Mouse (Mus musculus) adrenal gland, adult 2 months (tissue): ENCODE measurements around the gene Olfr711. TPM values are rescaled to one million over a fixed set of nuclear protein-coding genes. Genes with fewer than 3 reads are reported as not detected.
"Not testable (repeated sequence)": the region's sequence is repeated elsewhere in the genome, so short reads cannot be mapped to it uniquely, and the experiment has no call there.

ENCODE experiments used
- DNase-seq: peaks from one replicate; pipeline ENCODE4 v3.0.0; 2021
- long read RNA-seq: library from polyadenylated mRNA; stranded (forward); transcript quantifications from one replicate; pipeline ENCODE4 v2.0.0, GENCODE M21; 2021
- polyA plus RNA-seq: library from polyadenylated mRNA; depleted of rRNA; stranded (reverse); fragments of >200 nt; gene quantifications from 2 replicates; pipeline ENCODE4 v1.2.3, GENCODE M21; 2012; rRNA removed
- total RNA-seq, 2 experiments: library from RNA; stranded (reverse); gene quantifications; 2 replicates each; pipeline ENCODE4 v1.2.3; 2021

Olfr711 gene
- total RNA-seq = not detected
- polyA plus RNA-seq = not detected in 2 replicates
- long read RNA-seq = 0 reads

GRCm38 (mm10) chr7:106975353-106975752 lies at the start of gene Olfr711:
Gene Olfr711, minus strand, starts transcription at chr7:106975453.
- no peak for DNase-seq

GRCm38 (mm10) chr7:107005972-107006371 lies 30.7 kb upstream of the Olfr711 start, which contains the start of gene Olfr2:
Gene Olfr2, minus strand, starts transcription at chr7:107006072.
- no peak for DNase-seq

- no peak for DNase-seq
Observed at GRCm38 (mm10) chr7:107004169-107004568, 28.9 kb upstream of the Olfr711 start.

- no peak for DNase-seq
Observed at GRCm38 (mm10) chr7:107000798-107001197, 25.5 kb upstream of the Olfr711 start.

GRCm38 (mm10) chr7:106985236-106985635 lies 10.0 kb upstream of the Olfr711 start:
- DNase-seq = no peak

- not testable (repeated sequence) for DNase-seq
Observed at GRCm38 (mm10) chr7:106967503-106967902, 7.8 kb downstream of the Olfr711 start.

GRCm38 (mm10) chr7:106963837-106964236 lies 11.4 kb downstream of the Olfr711 start, which contains the start of gene Olfr6:
Gene Olfr6, minus strand, starts transcription at chr7:106963937.
- DNase-seq = no peak

GRCm38 (mm10) chr7:106948212-106948611 lies 27.0 kb downstream of the Olfr711 start, which contains the start of gene Olfr710:
Gene Olfr710, minus strand, starts transcription at chr7:106948312.
- no peak for DNase-seq

GRCm38 (mm10) chr7:106932119-106932518 lies 43.1 kb downstream of the Olfr711 start, which contains the start of gene Olfr709-ps1:
Gene Olfr709-ps1, minus strand, starts transcription at chr7:106932219.
- no peak for DNase-seq

- DNase-seq = not testable (repeated sequence)
Observed at GRCm38 (mm10) chr7:106920961-106921360, 54.3 kb downstream of the Olfr711 start.

Other genes with a start within 250 kb of the Olfr711 start
- gene Olfr697, start 233.0 kb downstream of the Olfr711 start, total RNA-seq = not detected
- not detected in 2 replicates for gene Olfr697, start 233.0 kb downstream of the Olfr711 start, polyA plus RNA-seq
- gene Olfr698, start 220.1 kb downstream of the Olfr711 start, total RNA-seq = not detected
- not detected in 2 replicates for gene Olfr698, start 220.1 kb downstream of the Olfr711 start, polyA plus RNA-seq
- gene Olfr699, start 182.3 kb downstream of the Olfr711 start, total RNA-seq = not detected
- not detected in 2 replicates for gene Olfr699, start 182.3 kb downstream of the Olfr711 start, polyA plus RNA-seq
- not detected for gene Olfr700, start 166.6 kb downstream of the Olfr711 start, total RNA-seq
- gene Olfr700, start 166.6 kb downstream of the Olfr711 start, polyA plus RNA-seq = not detected in 2 replicates
- gene Olfr701, start 161.3 kb downstream of the Olfr711 start, total RNA-seq = not detected
- gene Olfr701, start 161.3 kb downstream of the Olfr711 start, polyA plus RNA-seq = not detected in 2 replicates
- not detected for gene Olfr702, start 141.6 kb downstream of the Olfr711 start, total RNA-seq
- not detected in 2 replicates for gene Olfr702, start 141.6 kb downstream of the Olfr711 start, polyA plus RNA-seq
- not detected for gene Olfr703, start 132.1 kb downstream of the Olfr711 start, total RNA-seq
- gene Olfr703, start 132.1 kb downstream of the Olfr711 start, polyA plus RNA-seq = not detected in 2 replicates
- not detected for gene Olfr704, start 112.3 kb downstream of the Olfr711 start, total RNA-seq
- gene Olfr704, start 112.3 kb downstream of the Olfr711 start, polyA plus RNA-seq = not detected in 2 replicates
- not detected for gene Olfr705, start 98.6 kb downstream of the Olfr711 start, total RNA-seq
- not detected in 2 replicates for gene Olfr705, start 98.6 kb downstream of the Olfr711 start, polyA plus RNA-seq
- not detected for gene Olfr706, start 87.3 kb downstream of the Olfr711 start, total RNA-seq
- gene Olfr706, start 87.3 kb downstream of the Olfr711 start, polyA plus RNA-seq = not detected in 2 replicates
- gene Olfr707, start 74.2 kb downstream of the Olfr711 start, total RNA-seq = not detected
- not detected in 2 replicates for gene Olfr707, start 74.2 kb downstream of the Olfr711 start, polyA plus RNA-seq
- gene Olfr1532-ps1, start 67.5 kb downstream of the Olfr711 start, total RNA-seq = not detected
- not detected in 2 replicates for gene Olfr1532-ps1, start 67.5 kb downstream of the Olfr711 start, polyA plus RNA-seq
- under 1 TPM; 0.07 to 0.09 TPM for gene Olfr709-ps1, start 43.2 kb downstream of the Olfr711 start, total RNA-seq
- not detected in 2 replicates for gene Olfr709-ps1, start 43.2 kb downstream of the Olfr711 start, polyA plus RNA-seq
- not detected for gene Olfr710, start 27.1 kb downstream of the Olfr711 start, total RNA-seq
- not detected in 2 replicates for gene Olfr710, start 27.1 kb downstream of the Olfr711 start, polyA plus RNA-seq
- not detected for gene Olfr6, start 11.5 kb downstream of the Olfr711 start, total RNA-seq
- not detected in 2 replicates for gene Olfr6, start 11.5 kb downstream of the Olfr711 start, polyA plus RNA-seq
- gene Olfr2, start 30.6 kb upstream of the Olfr711 start, total RNA-seq = not detected
- gene Olfr2, start 30.6 kb upstream of the Olfr711 start, polyA plus RNA-seq = not detected in 2 replicates
- gene Olfr713, start 55.7 kb upstream of the Olfr711 start, total RNA-seq = not detected
- not detected in 2 replicates for gene Olfr713, start 55.7 kb upstream of the Olfr711 start, polyA plus RNA-seq
- gene Olfr714, start 95.5 kb upstream of the Olfr711 start, total RNA-seq = not detected
- not detected in 2 replicates for gene Olfr714, start 95.5 kb upstream of the Olfr711 start, polyA plus RNA-seq
- not detected for gene Olfr17, start 117.8 kb upstream of the Olfr711 start, total RNA-seq
- gene Olfr17, start 117.8 kb upstream of the Olfr711 start, polyA plus RNA-seq = not detected in 2 replicates
- not detected for gene Olfr715b, start 134.9 kb upstream of the Olfr711 start, total RNA-seq
- not detected in 2 replicates for gene Olfr715b, start 134.9 kb upstream of the Olfr711 start, polyA plus RNA-seq
- gene Olfr715, start 155.6 kb upstream of the Olfr711 start, total RNA-seq = not detected
- gene Olfr715, start 155.6 kb upstream of the Olfr711 start, polyA plus RNA-seq = not detected in 2 replicates
- not detected for gene Olfr716, start 162.9 kb upstream of the Olfr711 start, total RNA-seq
- not detected in 2 replicates for gene Olfr716, start 162.9 kb upstream of the Olfr711 start, polyA plus RNA-seq
- gene Nlrp14, start 191.5 kb upstream of the Olfr711 start, total RNA-seq = not detected
- gene Nlrp14, start 191.5 kb upstream of the Olfr711 start, polyA plus RNA-seq = not detected in 2 replicates
- not detected for gene Rbmxl2, start 234.0 kb upstream of the Olfr711 start, total RNA-seq
- gene Rbmxl2, start 234.0 kb upstream of the Olfr711 start, polyA plus RNA-seq = not detected in 2 replicates